8 mouse cellular contexts compared by ENCODE assay signal in genomic region chr5:114647211-114647974, GRCm38 (mm10). TPM values are rescaled to one million over a fixed set of nuclear protein-coding genes. Genes with fewer than 3 reads are reported as not detected.
DNase-seq lines count a peak whose midpoint lies in the region; ATAC-seq and TF ChIP-seq lines count a peak whose summit lies in the region.

No protein-coding gene starts in this region.

- WGBS in heart, embryonic 11.5 days (ENCODE audit: insufficient replicate concordance) = 4% methylated on average over 27 of the region's 27 CpGs
- 2% methylated on average over 27 of the region's 27 CpGs for WGBS in kidney, embryonic 16.5 days
- 4% methylated on average over 27 of the region's 27 CpGs for WGBS in stomach, embryonic 16.5 days

- peaks cover 19% of the 10 kb centered on the region for H3K4me1 ChIP-seq in heart, embryonic 11.5 days (ENCODE audit: control insufficient read depth, insufficient read depth, low read length)
- H3K4me1 ChIP-seq in kidney, embryonic 16.5 days (ENCODE audit: insufficient read depth, low read length) = peaks cover 45% of the 10 kb centered on the region
- peaks cover 19% of the 10 kb centered on the region for H3K4me1 ChIP-seq in stomach, embryonic 16.5 days (ENCODE audit: control insufficient read depth, insufficient read depth, low read length)

- ATAC-seq in heart, embryonic 11.5 days (replicated peaks; ENCODE audit: insufficient number of reproducible peaks, low FRiP score, low TSS enrichment) = no peak
- peak; percentile 56 for ATAC-seq in kidney, embryonic 16.5 days (ENCODE audit: low FRiP score, low TSS enrichment)
- peak; percentile 71 for ATAC-seq in stomach, embryonic 16.5 days (ENCODE audit: insufficient read depth, low FRiP score)
- ATAC-seq in erythroid progenitor cell, adult 5-6 weeks (replicated peaks; ENCODE audit: low FRiP score, poor library complexity, severe bottlenecking) = no peak

- peak overlapping the region; percentile 59 for H3K9ac ChIP-seq in heart, embryonic 11.5 days (ENCODE audit: low read depth, low read length)
- H3K9ac ChIP-seq in kidney, embryonic 16.5 days (replicated peaks; ENCODE audit: low read length) = peak overlapping the region; percentile 52
- H3K9ac ChIP-seq in stomach, embryonic 16.5 days (ENCODE audit: low read length) = peak overlapping the region; percentile 57

- no peaks in the 10 kb centered on the region for H3K9me3 ChIP-seq in heart, embryonic 11.5 days (replicated peaks; ENCODE audit: control insufficient read depth, low read length)
- no peaks in the 10 kb centered on the region for H3K9me3 ChIP-seq in kidney, embryonic 16.5 days (ENCODE audit: low read length)
- no peaks in the 10 kb centered on the region for H3K9me3 ChIP-seq in stomach, embryonic 16.5 days (replicated peaks; ENCODE audit: control insufficient read depth, low read length)

- no peaks in the 10 kb centered on the region for H3K36me3 ChIP-seq in heart, embryonic 11.5 days (ENCODE audit: control insufficient read depth, insufficient read depth, low read length)
- H3K36me3 ChIP-seq in kidney, embryonic 16.5 days (ENCODE audit: insufficient read depth, low read length) = no peaks in the 10 kb centered on the region
- no peaks in the 10 kb centered on the region for H3K36me3 ChIP-seq in stomach, embryonic 16.5 days (ENCODE audit: control insufficient read depth, insufficient read depth, low read length)

- peak overlapping the region; percentile 62 for H3K4me2 ChIP-seq in heart, embryonic 11.5 days
- peak overlapping the region; percentile 63 for H3K4me2 ChIP-seq in kidney, embryonic 16.5 days (replicated peaks; ENCODE audit: low read depth, low read length)
- H3K4me2 ChIP-seq in stomach, embryonic 16.5 days (ENCODE audit: low read depth, low read length) = peak overlapping the region; percentile 64

- H3K27me3 ChIP-seq in heart, embryonic 11.5 days (ENCODE audit: control insufficient read depth, insufficient read depth, low read length) = peaks cover 32% of the 10 kb centered on the region
- no peaks in the 10 kb centered on the region for H3K27me3 ChIP-seq in kidney, embryonic 16.5 days (ENCODE audit: insufficient read depth, low read length)
- H3K27me3 ChIP-seq in stomach, embryonic 16.5 days (ENCODE audit: control insufficient read depth, insufficient read depth, low read length) = peaks cover 3% of the 10 kb centered on the region; the same call in 1 of the 2 replicates

- no peak for TF ChIP-seq CTCF in brain, embryonic 14.5 days (IDR thresholded peaks at IDR 0.05; ENCODE audit: borderline replicate concordance, extremely low read depth, insufficient read depth, insufficient read length)

- H3K4me3 ChIP-seq in heart, embryonic 11.5 days (ENCODE audit: low read depth, low read length) = peak overlapping the region; percentile 38
- H3K4me3 ChIP-seq in kidney, embryonic 16.5 days (ENCODE audit: low read length) = peak overlapping the region; percentile 39
- peak overlapping the region; percentile 40 for H3K4me3 ChIP-seq in stomach, embryonic 16.5 days (replicated peaks; ENCODE audit: low read length)

- no peak overlapping the region for H3K27ac ChIP-seq in heart, embryonic 11.5 days (ENCODE audit: low read depth, low read length)
- peak overlapping the region; percentile 71 for H3K27ac ChIP-seq in kidney, embryonic 16.5 days (ENCODE audit: low read length)
- peak overlapping the region; percentile 69; the same call in 1 of the 2 replicates for H3K27ac ChIP-seq in stomach, embryonic 16.5 days (ENCODE audit: low read length)

- peak; percentile 18 for DNase-seq in gastrocnemius, postnatal 25 days
- no peak for DNase-seq in gastrocnemius, postnatal 10 days
- DNase-seq in brain, embryonic 14.5 days (ENCODE audit: low read depth) = peak; percentile 78
- peak; percentile 72 for DNase-seq in lung, postnatal 36 days

- no peak for TF ChIP-seq POLR2A in brain, embryonic 14.5 days (IDR thresholded peaks at IDR 0.05; ENCODE audit: borderline replicate concordance, extremely low read depth, insufficient read depth, insufficient read length, poor library complexity, severe bottlenecking)

RNA-seq across cellular contexts. Expression of gene Trpv4, which starts 10.8 kb away (rescaled TPM):
- total RNA-seq in gastrocnemius, postnatal 25 days (2021) = 1 to 10 TPM; 1.6 to 2.7 TPM
- total RNA-seq in gastrocnemius, postnatal 10 days (2021) = 1 to 10 TPM; 2.1 to 2.5 TPM
- polyA plus RNA-seq in brain, embryonic 14.5 days (2012; rRNA removed) = 1.5 and 1.7 TPM in 2 replicates
- 0.87 and 0.97 TPM in 2 replicates for polyA plus RNA-seq in heart, embryonic 11.5 days (2014; fragmentation: Nextera tagmentation; extraction: Ambion mirVana)
- 33.4 and 33.6 TPM in 2 replicates for polyA plus RNA-seq in kidney, embryonic 16.5 days (2015; fragmentation: Nextera tagmentation; extraction: Ambion mirVana)
- polyA plus RNA-seq in stomach, embryonic 16.5 days (2015; fragmentation: Nextera tagmentation; extraction: Ambion mirVana) = 2.8 and 3.7 TPM in 2 replicates
- total RNA-seq in erythroid progenitor cell, adult 5-6 weeks (2015; ENCODE audit: low replicate concordance) = not detected in 2 replicates
- total RNA-seq in erythroid progenitor cell, adult 5-6 weeks (2017; ENCODE audit: low replicate concordance) = 1.5 TPM in 1 of 2 replicates, not detected in the other

RNA-seq across cellular contexts. Expression of gene Gltp, which starts 43.4 kb away (rescaled TPM):
- 1 to 10 TPM; 9.0 to 10.0 TPM for total RNA-seq in gastrocnemius, postnatal 25 days (2021)
- total RNA-seq in gastrocnemius, postnatal 10 days (2021) = 10 to 100 TPM; 15.1 to 17.6 TPM
- polyA plus RNA-seq in brain, embryonic 14.5 days (2012; rRNA removed) = 29.3 and 33.1 TPM in 2 replicates
- polyA plus RNA-seq in heart, embryonic 11.5 days (2014; fragmentation: Nextera tagmentation; extraction: Ambion mirVana) = 55.7 and 57.1 TPM in 2 replicates
- polyA plus RNA-seq in kidney, embryonic 16.5 days (2015; fragmentation: Nextera tagmentation; extraction: Ambion mirVana) = 86.0 and 89.6 TPM in 2 replicates
- 208 and 281 TPM in 2 replicates for polyA plus RNA-seq in stomach, embryonic 16.5 days (2015; fragmentation: Nextera tagmentation; extraction: Ambion mirVana)
- total RNA-seq in erythroid progenitor cell, adult 5-6 weeks (2015; ENCODE audit: low replicate concordance) = 103 and 104 TPM in 2 replicates
- total RNA-seq in erythroid progenitor cell, adult 5-6 weeks (2017; ENCODE audit: low replicate concordance) = 42.0 and 54.4 TPM in 2 replicates

Comparison
In these comparisons a context has a peak if more than half of its experiments do, and no peak if none do; other contexts are left out.
1. ATAC-seq: peak in kidney, embryonic 16.5 days (single experiment) and stomach, embryonic 16.5 days (single experiment); none in heart, embryonic 11.5 days (single experiment) and erythroid progenitor cell, adult 5-6 weeks (single experiment).
2. Peak in every context shown above with its lines, with median percentiles within 50 percentile points of each other: H3K4me2 ChIP-seq, H3K4me3 ChIP-seq and H3K9ac ChIP-seq.